Mouse (Mus musculus) erythroblast, embryonic 14.5 days (primary cell): ENCODE results near the gene Hjurp.

ENCODE experiments used
- GATA1 ChIP-seq: IDR thresholded peaks from 2 replicates; pipeline ENCODE4 v1.6.1; 2012; ENCODE audit warnings: low read length, inconsistent platforms, mixed read lengths
- TAL1 ChIP-seq: IDR thresholded peaks from 3 replicates; pipeline ENCODE4 v1.6.1; 2012; ENCODE audit warnings: low read length, inconsistent platforms, mixed read lengths

DNA sequence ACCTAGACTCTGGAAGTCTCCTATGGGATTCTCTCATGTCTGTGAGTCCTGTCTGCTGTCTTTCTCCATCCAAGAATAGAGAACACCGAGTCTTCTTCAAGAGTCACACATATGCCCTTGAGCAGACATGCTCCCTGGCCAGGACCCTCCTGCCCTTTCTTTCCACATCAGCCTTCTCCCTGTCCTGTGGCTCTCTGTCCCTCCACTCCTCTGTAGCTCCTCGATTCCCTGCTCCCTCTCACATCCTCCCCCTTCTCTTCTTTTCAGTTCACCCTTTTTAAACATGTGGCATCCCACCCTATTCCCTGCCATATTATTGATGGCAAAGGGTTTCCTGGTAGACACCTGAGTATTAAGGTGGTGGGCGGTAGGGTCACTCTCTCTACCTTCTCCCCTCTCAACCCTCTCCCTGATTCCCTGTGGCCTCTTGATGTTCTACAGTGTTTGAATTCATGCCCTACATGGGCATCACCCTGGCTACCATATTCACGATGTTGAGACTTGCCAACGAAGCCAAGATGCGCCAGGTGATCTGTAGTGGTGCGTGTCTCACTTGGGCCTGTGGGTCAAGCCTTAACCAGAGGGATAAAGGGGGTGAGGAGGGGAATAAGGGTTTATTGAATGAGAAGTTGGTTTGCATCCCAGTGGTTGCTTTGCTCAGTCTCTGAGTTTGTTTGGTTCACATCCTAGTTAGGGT, 45.5 kb downstream of the Hjurp start:
- no peak for TF ChIP-seq GATA1
- no peak for TF ChIP-seq TAL1
